Mouse (Mus musculus) heart, embryonic 14.5 days (tissue): ENCODE results near the gene Lpar3. TPM values are rescaled to one million over a fixed set of nuclear protein-coding genes. Genes with fewer than 3 reads are reported as not detected.

Source experiments
- ATAC-seq: fragments of 200-750 bp; cut with Nextera tagmentation; 2 replicates; pipeline ENCODE4 v1.8.0; 2017; ENCODE audit warnings: low read depth, moderate TSS enrichment; ENCODE audit not compliant: insufficient number of reproducible peaks, insufficient read depth, low FRiP score
- H3K27ac ChIP-seq, 2 experiments: fragments of 200-500 bp in 1 of 2; fragments of 300-500 bp in 1 of 2; sonication (generic) in 1 of 2; replicated peaks in 1 of 2; 2 replicates each; pipeline ENCODE4 v1.5.1; 2012 to 2014; ENCODE audit warnings: low read depth in 2 of 2, low read length in 2 of 2, control low read depth in 1 of 2, mild to moderate bottlenecking in 1 of 2, mixed read lengths in 1 of 2; ENCODE audit not compliant: control insufficient read depth in 1 of 2, insufficient read depth in 1 of 2
- H3K27me3 ChIP-seq: fragments of 300-500 bp; sonication (generic); 2 replicates; pipeline ENCODE4 v1.6.1; 2014; ENCODE audit warnings: mild to moderate bottlenecking, low read length, control low read depth; ENCODE audit not compliant: control insufficient read depth, insufficient read depth
- H3K36me3 ChIP-seq: fragments of 300-500 bp; sonication (generic); 2 replicates; pipeline ENCODE4 v1.6.1; 2014; ENCODE audit warnings: mild to moderate bottlenecking, control low read depth, low read length, mixed read lengths; ENCODE audit not compliant: control insufficient read depth, insufficient read depth
- H3K4me1 ChIP-seq, 2 experiments: fragments of 200-500 bp in 1 of 2; fragments of 300-500 bp in 1 of 2; sonication (generic) in 1 of 2; 2 replicates each; pipeline ENCODE4 v1.6.1; 2012 to 2014; ENCODE audit warnings: low read length in 2 of 2, control low read depth in 1 of 2, mixed read lengths in 1 of 2; ENCODE audit not compliant: control insufficient read depth in 2 of 2, insufficient read depth in 2 of 2
- H3K4me2 ChIP-seq: fragments of 300-500 bp; sonication (generic); 2 replicates; pipeline ENCODE4 v1.6.1; 2014; ENCODE audit warnings: mild to moderate bottlenecking, low read length
- H3K4me3 ChIP-seq, 2 experiments: fragments of 200-500 bp in 1 of 2; fragments of 300-500 bp in 1 of 2; sonication (generic) in 1 of 2; 2 replicates each; pipeline ENCODE4 v1.5.1; 2012 to 2014; ENCODE audit warnings: low read length in 2 of 2, mild to moderate bottlenecking in 2 of 2, control low read depth in 1 of 2, low read depth in 1 of 2, moderate library complexity in 1 of 2; ENCODE audit not compliant: control insufficient read depth in 1 of 2, insufficient read depth in 1 of 2
- H3K9ac ChIP-seq: fragments of 300-500 bp; sonication (generic); 2 replicates; pipeline ENCODE4 v1.6.1; 2014; ENCODE audit warnings: mild to moderate bottlenecking, low read length
- H3K9me3 ChIP-seq: fragments of 300-500 bp; sonication (generic); 2 replicates; pipeline ENCODE4 v1.6.1; 2016; ENCODE audit warnings: low read length, control low read depth; ENCODE audit not compliant: control insufficient read depth
- WGBS: fragments of 180-500 bp; shearing (Covaris S2); extraction: QIAGEN DNeasy Blood & Tissue Kit; methylation state at CpG from one replicate; pipeline ENCODE4 v1.1.7; 2014; 5-methylcytosine and 5-hydroxymethylcytosine counted together
- polyA plus RNA-seq: library from polyadenylated mRNA; unstranded; fragments of >200 nt; fragmentation: Nextera tagmentation; extraction: Ambion mirVana; gene quantifications from 2 replicates; pipeline ENCODE4 v1.2.1, GENCODE M21; 2014

Lpar3 gene
- polyA plus RNA-seq, 1 experiment from 2014 or later: 46.3 TPM

DNA sequence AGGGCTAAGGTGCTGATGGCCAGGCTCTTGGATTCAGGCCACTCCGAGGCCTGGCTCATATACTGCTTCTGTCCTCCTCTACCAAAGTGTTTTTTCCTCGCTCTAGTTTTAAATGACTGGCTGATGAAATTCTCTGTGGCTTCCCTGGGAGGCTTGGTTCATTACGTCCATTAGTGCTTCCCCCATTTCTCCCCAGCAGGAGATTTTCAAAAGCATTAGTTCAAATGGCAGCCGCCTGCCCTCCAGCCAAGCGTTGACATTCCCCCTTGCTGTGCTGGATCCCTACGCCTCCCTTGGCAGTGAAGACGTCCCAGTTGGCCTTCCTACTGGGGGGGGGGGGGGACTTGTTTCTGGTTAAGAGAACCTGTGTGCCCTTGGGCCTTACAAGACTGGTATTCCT, 113.3 kb downstream of the Lpar3 start:
- Histone ChIP-seq H3K9me3 (no peaks in the 10 kb centered on the region), H3K4me3 (no peak overlapping the region), H3K4me2 (no peak overlapping the region), H3K9ac (no peak overlapping the region), H3K36me3 (no peaks in the 10 kb centered on the region), H3K4me1 (peaks cover 9 to 14% of the 10 kb centered on the region in 2 experiments; a peak in 2 of 4 replicates), H3K27ac (no peak overlapping the region), H3K27me3 (no peaks in the 10 kb centered on the region)
- no peak for ATAC-seq
- WGBS: 56% methylated on average over 7 of the region's 7 CpGs

Other genes with a start within 250 kb of the Lpar3 start
- gene Syde2, start 233.1 kb upstream of the Lpar3 start, polyA plus RNA-seq: 12.7 and 12.8 TPM in 2 replicates
- not detected in 2 replicates for gene Wdr63, start 112.8 kb upstream of the Lpar3 start, polyA plus RNA-seq
- 0.97 and 0.98 TPM in 2 replicates for gene Mcoln3, start 103.5 kb upstream of the Lpar3 start, polyA plus RNA-seq
- gene Mcoln2, start 71.1 kb upstream of the Lpar3 start, polyA plus RNA-seq: 0.23 and 0.47 TPM in 2 replicates
- gene Ssx2ip, start 183.7 kb downstream of the Lpar3 start, polyA plus RNA-seq: 17.1 and 19.6 TPM in 2 replicates
- gene Ctbs, start 228.8 kb downstream of the Lpar3 start, polyA plus RNA-seq: 11.3 and 11.5 TPM in 2 replicates